Mouse (Mus musculus) frontal cortex, postnatal 36 days (tissue): ENCODE results near the gene Cnot2.
"Not testable (repeated sequence)": the region's sequence is repeated elsewhere in the genome, so short reads cannot be mapped to it uniquely, and the experiment has no call there.

Experiments used
- DNase-seq, 2 experiments: peaks; one replicate each; pipeline ENCODE4 v3.0.0; 2022; ENCODE audit warnings: low spot score in 2 of 2

Gene Cnot2

DNA sequence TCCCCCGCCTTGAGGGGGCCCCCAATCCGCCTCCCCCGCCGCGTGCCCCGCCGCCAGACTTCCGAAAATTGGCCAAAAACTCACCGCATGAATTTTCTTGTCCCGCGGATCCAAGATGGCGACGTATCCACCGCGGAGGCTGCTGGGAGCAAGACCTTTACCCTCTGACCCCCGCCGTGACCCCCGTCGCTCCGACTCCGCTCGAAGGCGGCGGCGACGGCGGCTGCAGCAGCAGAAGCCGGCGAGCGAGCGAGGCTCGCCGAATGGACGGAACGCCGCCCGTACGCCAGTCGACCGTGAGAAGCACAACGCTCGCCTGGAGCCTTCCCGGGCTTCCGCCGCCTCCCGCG is at the start of gene Cnot2:
Cnot2 (minus strand) TSS at position 143 of the 350 bp plus-strand sequence.
- peak; percentile 95 for DNase-seq

GRCm38 (mm10) chr10:116628926-116629325 is 47.6 kb upstream of the Cnot2 start:
- peak in 1 of 2 experiments; percentile 8 for DNase-seq

GRCm38 (mm10) chr10:116626009-116626408 is 44.7 kb upstream of the Cnot2 start:
- DNase-seq, result no peak

DNA sequence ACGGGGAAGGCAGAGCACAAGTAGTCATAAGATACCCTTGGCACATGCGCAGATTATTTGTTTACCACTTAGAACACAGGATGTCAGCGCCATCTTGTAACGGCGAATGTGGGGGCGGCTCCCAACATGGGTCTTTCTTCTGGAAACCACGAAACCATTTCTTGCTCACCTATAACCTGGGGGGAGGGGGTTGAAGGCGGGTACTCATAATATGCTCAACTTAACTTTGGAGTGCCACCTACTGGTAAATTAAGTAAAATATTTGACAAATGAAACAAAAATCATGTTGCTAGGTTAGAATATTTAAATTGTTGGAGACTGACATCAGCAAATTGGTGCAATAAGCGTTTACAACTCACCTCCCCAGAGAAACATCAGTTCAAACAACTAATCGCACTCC is 31.9 kb upstream of the Cnot2 start:
- not testable (repeated sequence) for DNase-seq

- DNase-seq, result no peak
Measured at GRCm38 (mm10) chr10:116604905-116605162, 23.5 kb upstream of the Cnot2 start.

- no peak for DNase-seq
Measured at GRCm38 (mm10) chr10:116604081-116604904, 23.0 kb upstream of the Cnot2 start.

GRCm38 (mm10) chr10:116599056-116599850 is 17.9 kb upstream of the Cnot2 start:
- DNase-seq, result no peak

DNA sequence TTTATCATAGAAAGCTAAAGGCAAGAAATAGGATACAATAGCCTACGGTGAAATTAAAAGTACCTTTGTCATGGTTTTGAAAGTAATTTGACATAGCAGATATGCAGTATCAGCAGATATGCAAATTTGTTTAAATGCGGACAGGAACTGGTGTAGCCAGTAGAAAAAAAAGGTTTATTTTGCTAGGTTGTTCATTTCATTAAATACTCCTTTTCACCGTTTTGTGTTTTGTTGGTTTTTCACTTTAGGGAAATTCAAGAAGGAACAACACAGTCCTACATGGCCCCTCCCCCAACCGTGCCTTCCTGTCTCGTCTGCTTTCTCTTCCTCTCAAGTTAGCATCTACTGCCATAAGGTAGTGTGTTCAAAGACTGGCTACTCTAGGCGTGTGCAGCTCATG is 1.4 kb upstream of the Cnot2 start:
- DNase-seq, result no peak

GRCm38 (mm10) chr10:116581719-116582481 is 589 bp upstream of the Cnot2 start:
- DNase-seq, result no peak

DNA sequence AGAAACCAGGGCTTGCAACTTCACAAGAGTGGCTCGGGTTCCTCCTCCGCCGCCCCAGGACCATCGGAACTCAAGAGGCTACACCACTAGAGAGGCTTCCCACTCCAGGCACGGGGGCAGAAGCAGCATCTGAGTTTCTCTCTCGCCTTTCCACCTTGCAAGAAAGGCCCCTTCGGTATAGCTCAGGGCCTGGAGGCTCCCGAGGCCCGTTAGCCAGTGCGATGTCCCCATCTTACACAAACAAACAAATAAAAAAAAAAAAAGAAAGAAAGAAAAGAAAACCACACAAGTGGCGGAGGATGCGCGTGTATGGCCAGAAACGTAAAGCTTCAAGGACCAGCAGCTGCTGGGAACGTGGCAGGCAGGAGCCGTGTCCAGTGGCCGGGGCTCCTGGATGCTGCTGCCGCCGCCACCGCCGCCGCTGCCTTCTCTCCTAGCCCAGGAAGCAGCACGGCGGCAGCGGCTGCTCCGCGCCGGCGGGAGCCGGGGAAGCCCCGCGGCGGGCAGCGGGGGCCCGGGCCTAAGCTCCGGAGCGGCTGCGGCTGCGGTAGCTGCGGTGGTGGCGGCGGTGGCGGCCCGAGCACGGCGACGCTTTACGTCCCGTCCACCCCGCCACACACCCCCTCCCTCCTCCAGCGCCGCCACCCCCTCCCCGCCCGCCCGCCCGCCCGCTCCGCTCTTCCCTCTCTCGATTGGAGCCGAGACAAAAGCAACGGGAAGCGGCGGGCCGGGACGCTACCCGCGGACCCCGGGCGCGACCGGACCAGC is 536 bp downstream of the Cnot2 start:
- DNase-seq, result peak; percentile 29

DNA sequence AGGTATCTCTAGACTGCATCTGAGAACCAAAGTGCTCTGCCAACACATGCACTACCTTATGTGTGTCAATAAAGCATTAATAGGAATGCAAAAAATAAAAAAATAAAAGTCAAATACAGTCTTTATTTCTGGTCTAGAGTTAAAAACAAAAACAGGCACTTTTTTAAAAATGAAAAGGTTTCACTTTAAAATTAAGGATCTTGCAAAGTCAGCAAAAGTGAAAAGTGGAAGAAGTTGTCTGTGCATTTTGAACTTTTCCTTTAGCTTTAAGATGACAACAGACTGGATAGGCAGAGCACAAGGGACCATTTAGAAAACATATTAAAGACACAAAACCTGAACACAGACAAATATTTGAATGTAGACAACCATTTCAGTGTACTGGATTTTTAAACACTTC is 1.8 kb downstream of the Cnot2 start:
- no peak for DNase-seq

GRCm38 (mm10) chr10:116578375-116578774 is 2.9 kb downstream of the Cnot2 start:
- no peak for DNase-seq

- DNase-seq, result no peak
Measured at GRCm38 (mm10) chr10:116577181-116577580, 4.1 kb downstream of the Cnot2 start.

- DNase-seq, result not testable (repeated sequence)
Measured at GRCm38 (mm10) chr10:116576071-116576470, 5.2 kb downstream of the Cnot2 start.

- no peak for DNase-seq
Measured at GRCm38 (mm10) chr10:116570526-116570925, 10.8 kb downstream of the Cnot2 start.

- no peak for DNase-seq
Measured at GRCm38 (mm10) chr10:116568539-116568938, 12.8 kb downstream of the Cnot2 start.

DNA sequence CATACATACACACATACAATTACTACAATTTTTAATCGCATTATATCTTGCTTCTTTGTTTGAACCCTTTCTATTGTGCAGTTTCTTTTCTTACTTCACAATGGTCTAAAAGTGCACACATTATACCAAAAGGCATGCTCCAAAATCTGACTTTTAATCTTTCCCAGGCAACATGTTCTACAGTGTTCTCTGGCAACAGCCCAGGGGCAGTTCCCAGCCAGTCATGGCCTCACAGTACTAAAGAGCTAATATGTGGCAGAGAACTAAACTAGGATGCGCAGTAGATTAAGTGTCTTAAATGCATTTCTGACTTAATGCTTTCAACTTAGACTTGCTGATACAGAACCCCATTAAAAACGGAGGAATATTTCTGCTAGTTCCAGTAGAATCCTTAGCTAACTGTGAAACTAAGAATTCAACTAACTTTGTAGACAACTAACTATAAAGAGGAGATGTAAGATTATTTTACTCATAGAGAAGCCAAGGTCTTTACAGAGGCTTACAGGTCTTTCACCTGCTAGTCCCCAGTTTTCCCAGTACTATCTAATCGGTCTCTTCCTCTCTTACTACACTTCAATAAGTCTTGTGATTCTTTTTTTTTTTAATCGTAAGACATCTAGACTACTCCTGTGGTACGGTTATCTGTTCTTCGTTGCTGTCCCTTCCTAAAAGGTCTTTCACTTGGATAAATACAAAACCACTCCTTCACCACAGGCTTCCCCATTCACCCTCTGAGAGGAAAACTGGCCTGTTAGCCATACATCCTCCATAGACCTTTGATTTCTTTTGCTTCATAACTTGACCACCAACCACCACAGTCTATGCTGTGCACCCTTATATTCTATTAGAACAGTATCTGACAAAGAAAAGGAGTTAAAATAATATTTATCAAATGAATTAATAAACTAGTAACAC is 13.6 kb downstream of the Cnot2 start:
- no peak for DNase-seq

- DNase-seq, result not testable (repeated sequence)
Measured at GRCm38 (mm10) chr10:116566492-116566891, 14.8 kb downstream of the Cnot2 start.

DNA sequence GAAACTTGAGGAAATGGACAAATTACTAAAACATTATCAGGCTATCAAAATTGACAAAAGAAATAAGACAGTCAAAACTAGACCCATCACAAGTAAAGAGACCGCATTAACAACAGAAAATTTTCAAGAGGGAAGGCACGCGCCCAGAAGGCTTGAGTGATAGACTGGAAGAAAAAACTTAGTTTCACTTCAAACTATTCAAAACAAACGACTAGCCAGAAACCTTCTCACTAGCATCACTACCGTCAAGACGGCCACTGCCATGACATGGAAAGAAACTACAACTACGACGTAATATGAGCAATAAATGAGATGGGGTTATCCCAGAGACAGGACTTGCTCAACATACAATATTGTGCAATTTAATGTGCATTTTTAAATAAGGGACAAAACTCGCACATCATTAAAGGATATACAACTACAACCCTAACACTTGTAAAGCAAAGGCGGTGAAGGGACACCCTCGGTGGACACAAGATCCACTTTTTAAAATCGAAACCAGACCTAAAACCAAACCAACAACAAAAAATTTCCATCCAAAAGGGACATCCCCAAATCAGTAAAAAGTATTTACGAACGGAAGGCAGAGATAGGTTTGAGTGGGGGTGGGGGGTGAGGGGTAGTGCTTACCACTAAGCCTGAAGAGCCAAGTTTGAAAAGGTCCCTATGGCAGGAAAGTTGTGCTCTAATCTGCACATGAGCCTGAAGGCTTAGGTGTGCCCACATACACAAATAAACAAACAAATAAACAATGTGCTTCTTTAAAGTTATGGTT is 16.3 kb downstream of the Cnot2 start:
- no peak for DNase-seq
